Mouse (Mus musculus): Measurements from ENCODE around the gene 1700010I14Rik. TPM values are rescaled to one million over a fixed set of nuclear protein-coding genes. Genes with fewer than 3 reads are reported as not detected.

1700010I14Rik gene
- 0.83 and 0.87 TPM in 2 replicates for polyA plus RNA-seq (2015; fragmentation: Nextera tagmentation; extraction: Ambion mirVana)

DNA sequence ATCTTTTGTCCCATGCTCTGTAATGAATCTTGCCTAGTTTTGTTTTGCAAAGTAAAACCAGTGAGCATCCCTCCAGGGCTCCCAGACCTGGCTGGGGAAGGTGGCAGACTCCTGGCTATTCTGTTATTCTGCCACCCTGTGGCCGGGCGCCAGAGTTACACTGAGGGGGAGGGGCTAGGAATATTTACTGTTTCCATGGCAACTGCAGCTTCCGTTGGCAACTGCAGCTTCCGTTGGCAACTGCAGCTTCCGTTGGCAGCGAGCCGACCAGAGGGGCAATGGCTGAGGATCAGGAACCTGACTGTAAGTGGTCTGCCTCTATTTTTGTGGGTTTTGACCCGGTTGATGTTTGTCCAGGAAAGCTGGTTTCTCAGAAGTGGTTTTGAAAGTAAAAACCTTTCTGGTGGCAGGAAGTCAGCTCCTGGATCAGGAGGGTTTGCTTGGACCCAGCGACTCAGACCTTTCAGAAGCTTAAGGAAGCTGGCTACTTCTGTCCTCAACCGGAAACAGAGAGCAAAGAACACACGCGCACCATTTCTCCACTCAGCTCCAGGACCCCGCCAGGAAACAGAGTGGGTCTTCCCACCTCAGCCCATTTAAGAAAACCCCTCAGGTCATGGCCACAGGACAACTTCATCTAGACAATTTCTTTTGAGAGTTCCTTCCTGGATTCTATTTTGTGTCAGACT is at the start of gene 1700010I14Rik:
TSS of gene 1700010I14Rik (plus strand) at position 215 of the 689 bp plus-strand sequence.
- H3K36me3 ChIP-seq (ENCODE audit: control insufficient read depth, insufficient read depth): no peaks in the 10 kb centered on the region
- ATAC-seq (replicated peaks; ENCODE audit: extremely low read depth, insufficient read depth, low FRiP score): no peak
- peak within 1 kb of the TSS; percentile 5; the same call in 1 of the 2 replicates for H3K27ac ChIP-seq (ENCODE audit: low read length)
- no peaks in the 10 kb centered on the region for H3K27me3 ChIP-seq (ENCODE audit: control insufficient read depth, insufficient read depth, low read length)
- H3K9ac ChIP-seq (ENCODE audit: low read length): no peak within 1 kb of the TSS
- 5% methylated on average over 13 of the region's 13 CpGs for WGBS
- peak within 1 kb of the TSS; percentile 55 for H3K4me2 ChIP-seq (ENCODE audit: low read depth, low read length)
- no peaks in the 10 kb centered on the region for H3K9me3 ChIP-seq (replicated peaks; ENCODE audit: control insufficient read depth, low read length)
- peak within 1 kb of the TSS; percentile 43 for H3K4me3 ChIP-seq (ENCODE audit: low read length)
- H3K4me1 ChIP-seq (ENCODE audit: control insufficient read depth, insufficient read depth, low read length): peaks cover 3% of the 10 kb centered on the region; the same call in 1 of the 2 replicates

DNA sequence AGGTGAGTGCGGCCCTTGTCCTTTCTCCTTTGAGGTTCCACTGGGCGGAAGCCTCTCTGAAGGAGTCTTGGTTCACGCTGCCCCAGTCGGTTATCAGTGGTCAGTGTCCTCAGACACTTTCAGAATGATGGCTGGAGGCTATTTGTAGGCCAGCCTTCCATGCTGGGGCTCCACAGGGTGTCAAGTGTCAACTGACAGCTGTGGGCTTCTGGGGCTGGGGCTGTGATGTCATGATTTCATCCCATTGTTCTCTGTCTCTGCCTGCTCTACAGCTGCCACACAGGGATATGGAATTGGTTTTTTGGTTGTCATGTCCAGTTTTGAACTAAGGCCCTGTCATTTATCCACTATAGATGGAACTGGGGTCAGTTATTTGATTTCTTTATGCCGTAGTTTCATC is 36.5 kb upstream of the 1700010I14Rik start:
- no peaks in the 10 kb centered on the region for H3K4me1 ChIP-seq (ENCODE audit: control insufficient read depth, insufficient read depth, low read length)
- 0 out of 2 replicates have a peak, but pooled peaks cover 2% of the 10 kb centered on the region for H3K36me3 ChIP-seq (ENCODE audit: control insufficient read depth, insufficient read depth)
- no peak overlapping the region for H3K27ac ChIP-seq (ENCODE audit: low read length)
- no peaks in the 10 kb centered on the region; the same call in 1 of the 2 replicates for H3K9me3 ChIP-seq (replicated peaks; ENCODE audit: control insufficient read depth, low read length)
- no peak overlapping the region for H3K4me2 ChIP-seq (ENCODE audit: low read depth, low read length)
- no peak overlapping the region for H3K4me3 ChIP-seq (ENCODE audit: low read length)
- no peak for ATAC-seq (replicated peaks; ENCODE audit: extremely low read depth, insufficient read depth, low FRiP score)
- no peaks in the 10 kb centered on the region; the same call in 1 of the 2 replicates for H3K27me3 ChIP-seq (ENCODE audit: control insufficient read depth, insufficient read depth, low read length)
- no peak overlapping the region for H3K9ac ChIP-seq (ENCODE audit: low read length)
- 61% methylated on average over 5 of the region's 5 CpGs for WGBS

DNA sequence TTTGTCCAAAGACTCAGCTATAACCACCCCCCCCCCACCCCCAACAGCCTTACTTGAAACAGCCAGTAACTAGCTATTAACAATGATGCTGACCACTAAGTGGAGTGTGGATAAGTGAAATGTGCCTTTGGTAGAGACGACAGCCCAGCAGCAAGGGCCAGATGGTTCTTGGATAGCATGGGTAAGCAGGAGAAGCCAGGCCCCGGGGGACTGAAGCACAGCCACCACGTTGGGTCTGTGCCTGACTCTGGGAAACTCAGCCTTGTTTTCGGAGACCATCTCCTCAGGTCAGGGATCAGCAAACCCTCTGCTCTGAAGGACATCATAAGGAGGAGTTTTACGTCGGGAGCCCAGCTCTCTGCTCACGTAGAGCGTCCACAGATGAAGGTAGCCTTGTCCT is 35.2 kb upstream of the 1700010I14Rik start:
- Histone ChIP-seq H3K4me3 (ENCODE audit: low read length) (no peak overlapping the region), H3K9ac (ENCODE audit: low read length) (no peak overlapping the region), H3K4me2 (ENCODE audit: low read depth, low read length) (no peak overlapping the region), H3K27ac (ENCODE audit: low read length) (no peak overlapping the region), H3K27me3 (ENCODE audit: control insufficient read depth, insufficient read depth, low read length) (no peaks in the 10 kb centered on the region; the same call in 1 of the 2 replicates), H3K36me3 (ENCODE audit: control insufficient read depth, insufficient read depth) (0 out of 2 replicates have a peak, but pooled peaks cover 2% of the 10 kb centered on the region), H3K9me3 (replicated peaks; ENCODE audit: control insufficient read depth, low read length) (no peaks in the 10 kb centered on the region; the same call in 1 of the 2 replicates), H3K4me1 (ENCODE audit: control insufficient read depth, insufficient read depth, low read length) (no peaks in the 10 kb centered on the region)
- no peak for ATAC-seq (replicated peaks; ENCODE audit: extremely low read depth, insufficient read depth, low FRiP score)
- 80% methylated on average over 8 of the region's 8 CpGs for WGBS

DNA sequence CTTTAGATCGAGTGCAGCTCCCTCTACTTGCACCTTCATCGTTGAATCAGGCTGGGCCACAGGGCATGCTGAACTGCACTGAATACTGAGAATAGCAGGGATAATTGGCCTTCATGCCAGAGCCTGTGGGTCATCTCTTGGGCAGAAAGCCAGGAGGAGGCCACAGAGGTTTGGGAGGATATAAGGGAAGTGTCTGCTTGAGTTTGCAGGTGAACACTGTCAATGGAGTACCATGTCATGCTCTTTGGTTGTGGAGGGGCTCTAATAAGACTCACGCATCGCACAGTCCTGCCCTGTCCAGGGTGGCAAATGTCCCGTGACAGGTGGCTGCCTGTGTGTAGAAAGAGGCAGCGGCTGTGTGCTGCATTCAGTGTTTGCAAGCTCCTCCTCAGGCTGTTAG is 30.0 kb upstream of the 1700010I14Rik start:
- no peak overlapping the region for H3K4me2 ChIP-seq (ENCODE audit: low read depth, low read length)
- H3K9ac ChIP-seq (ENCODE audit: low read length): no peak overlapping the region
- no peak overlapping the region for H3K27ac ChIP-seq (ENCODE audit: low read length)
- ATAC-seq (replicated peaks; ENCODE audit: extremely low read depth, insufficient read depth, low FRiP score): no peak
- 66% methylated on average over 6 of the region's 6 CpGs for WGBS
- H3K4me3 ChIP-seq (ENCODE audit: low read length): no peak overlapping the region
- no peaks in the 10 kb centered on the region for H3K36me3 ChIP-seq (ENCODE audit: control insufficient read depth, insufficient read depth)
- H3K9me3 ChIP-seq (replicated peaks; ENCODE audit: control insufficient read depth, low read length): no peaks in the 10 kb centered on the region
- H3K4me1 ChIP-seq (ENCODE audit: control insufficient read depth, insufficient read depth, low read length): no peaks in the 10 kb centered on the region
- H3K27me3 ChIP-seq (ENCODE audit: control insufficient read depth, insufficient read depth, low read length): no peaks in the 10 kb centered on the region; the same call in 1 of the 2 replicates

DNA sequence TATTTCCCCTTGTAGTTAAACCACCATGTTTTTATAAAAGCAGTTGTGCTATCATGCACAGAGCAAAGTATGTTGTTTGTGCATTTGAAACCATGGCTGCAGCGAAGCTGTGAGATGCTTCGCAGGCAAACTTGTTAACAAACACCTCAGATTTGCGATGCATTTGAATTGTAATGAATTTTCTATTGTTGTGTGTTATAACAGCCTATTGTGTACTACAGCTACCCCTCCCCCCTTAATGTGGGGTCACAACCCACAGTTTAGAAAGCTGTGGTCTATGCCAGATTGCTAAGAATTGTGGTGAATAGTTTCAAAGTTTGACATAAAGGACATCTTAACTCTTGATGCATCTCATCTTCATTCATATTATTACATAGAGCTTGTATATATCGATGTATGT is 27.7 kb upstream of the 1700010I14Rik start:
- no peaks in the 10 kb centered on the region for H3K27me3 ChIP-seq (ENCODE audit: control insufficient read depth, insufficient read depth, low read length)
- H3K36me3 ChIP-seq (ENCODE audit: control insufficient read depth, insufficient read depth): no peaks in the 10 kb centered on the region
- no peak for ATAC-seq (replicated peaks; ENCODE audit: extremely low read depth, insufficient read depth, low FRiP score)
- WGBS: 92% methylated on average over 4 of the region's 4 CpGs
- H3K27ac ChIP-seq (ENCODE audit: low read length): no peak overlapping the region
- no peak overlapping the region for H3K4me3 ChIP-seq (ENCODE audit: low read length)
- no peaks in the 10 kb centered on the region for H3K9me3 ChIP-seq (replicated peaks; ENCODE audit: control insufficient read depth, low read length)
- H3K4me1 ChIP-seq (ENCODE audit: control insufficient read depth, insufficient read depth, low read length): no peaks in the 10 kb centered on the region
- no peak overlapping the region for H3K9ac ChIP-seq (ENCODE audit: low read length)
- no peak overlapping the region for H3K4me2 ChIP-seq (ENCODE audit: low read depth, low read length)

DNA sequence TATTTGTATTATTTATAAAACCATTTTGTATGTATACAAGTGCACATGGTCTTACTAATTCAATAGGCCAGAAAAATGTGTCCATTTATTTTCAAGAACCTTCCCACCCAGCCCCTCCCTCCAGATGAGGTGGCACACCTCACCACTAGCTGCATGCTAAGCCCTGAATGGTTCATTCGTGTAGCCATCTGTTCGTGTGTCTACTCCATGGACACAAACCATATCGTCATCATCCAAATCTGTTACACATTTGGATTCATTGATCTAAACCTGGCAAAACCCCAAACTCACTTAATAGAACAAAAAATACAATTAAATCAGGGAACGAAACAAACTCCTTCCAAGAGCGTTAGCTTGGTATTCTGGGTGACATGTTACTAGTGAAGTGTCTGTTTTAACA is 27.0 kb upstream of the 1700010I14Rik start:
- H3K27ac ChIP-seq (ENCODE audit: low read length): no peak overlapping the region
- H3K9me3 ChIP-seq (replicated peaks; ENCODE audit: control insufficient read depth, low read length): no peaks in the 10 kb centered on the region
- no peaks in the 10 kb centered on the region for H3K36me3 ChIP-seq (ENCODE audit: control insufficient read depth, insufficient read depth)
- H3K9ac ChIP-seq (ENCODE audit: low read length): no peak overlapping the region
- no peak for ATAC-seq (replicated peaks; ENCODE audit: extremely low read depth, insufficient read depth, low FRiP score)
- WGBS: 83% methylated on average over 5 of the region's 5 CpGs
- H3K27me3 ChIP-seq (ENCODE audit: control insufficient read depth, insufficient read depth, low read length): no peaks in the 10 kb centered on the region
- no peak overlapping the region for H3K4me3 ChIP-seq (ENCODE audit: low read length)
- H3K4me1 ChIP-seq (ENCODE audit: control insufficient read depth, insufficient read depth, low read length): no peaks in the 10 kb centered on the region
- H3K4me2 ChIP-seq (ENCODE audit: low read depth, low read length): no peak overlapping the region

DNA sequence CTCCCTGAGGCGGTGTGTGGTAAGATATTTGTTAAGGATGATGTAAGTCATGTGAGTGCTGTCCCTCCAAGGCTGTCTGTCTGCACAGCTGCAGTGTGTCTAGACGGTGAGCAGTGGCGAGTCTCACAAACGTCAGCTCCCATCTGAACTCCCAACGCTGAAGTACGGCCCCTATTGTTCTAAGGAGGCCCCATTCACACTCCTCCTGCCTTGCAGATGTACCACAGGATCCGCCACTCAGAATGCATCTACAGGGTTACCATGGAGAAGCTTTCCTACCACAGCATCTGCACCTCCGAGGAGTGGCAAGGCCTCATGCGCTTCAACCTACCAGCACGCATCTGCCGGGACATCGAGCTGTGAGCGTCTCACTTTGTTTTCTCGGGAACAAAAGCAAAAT is 26.5 kb upstream of the 1700010I14Rik start:
- Histone ChIP-seq H3K4me2 (ENCODE audit: low read depth, low read length) (no peak overlapping the region), H3K27ac (ENCODE audit: low read length) (no peak overlapping the region), H3K9me3 (replicated peaks; ENCODE audit: control insufficient read depth, low read length) (no peaks in the 10 kb centered on the region), H3K27me3 (ENCODE audit: control insufficient read depth, insufficient read depth, low read length) (no peaks in the 10 kb centered on the region), H3K36me3 (ENCODE audit: control insufficient read depth, insufficient read depth) (no peaks in the 10 kb centered on the region), H3K4me3 (ENCODE audit: low read length) (no peak overlapping the region), H3K4me1 (ENCODE audit: control insufficient read depth, insufficient read depth, low read length) (no peaks in the 10 kb centered on the region), H3K9ac (ENCODE audit: low read length) (no peak overlapping the region)
- no peak for ATAC-seq (replicated peaks; ENCODE audit: extremely low read depth, insufficient read depth, low FRiP score)
- 71% methylated on average over 14 of the region's 14 CpGs for WGBS

DNA sequence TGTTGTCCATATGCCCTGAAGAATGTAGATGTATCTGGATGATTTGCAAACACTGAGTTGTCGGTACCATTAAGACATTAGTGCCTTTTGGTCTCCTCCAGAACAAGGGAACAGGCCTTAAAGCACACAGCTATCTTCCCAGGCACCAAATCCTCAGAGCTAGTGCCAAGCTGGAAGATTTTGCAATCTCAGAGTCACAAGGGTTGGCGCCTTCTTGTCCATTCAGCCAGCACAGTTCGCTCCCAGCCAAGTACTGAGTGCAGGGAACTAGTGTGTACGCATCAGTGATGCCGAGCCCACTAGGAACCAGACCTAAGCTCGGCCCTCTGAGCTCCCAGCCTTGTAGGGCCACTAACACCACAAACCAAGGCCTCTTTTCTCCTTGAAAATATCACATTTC is 23.0 kb upstream of the 1700010I14Rik start:
- H3K9ac ChIP-seq (ENCODE audit: low read length): no peak overlapping the region
- no peaks in the 10 kb centered on the region for H3K9me3 ChIP-seq (replicated peaks; ENCODE audit: control insufficient read depth, low read length)
- H3K4me2 ChIP-seq (ENCODE audit: low read depth, low read length): no peak overlapping the region
- H3K4me3 ChIP-seq (ENCODE audit: low read length): no peak overlapping the region
- ATAC-seq (replicated peaks; ENCODE audit: extremely low read depth, insufficient read depth, low FRiP score): no peak
- WGBS: 85% methylated on average over 6 of the region's 6 CpGs
- H3K4me1 ChIP-seq (ENCODE audit: control insufficient read depth, insufficient read depth, low read length): no peaks in the 10 kb centered on the region
- no peaks in the 10 kb centered on the region for H3K27me3 ChIP-seq (ENCODE audit: control insufficient read depth, insufficient read depth, low read length)
- no peaks in the 10 kb centered on the region for H3K36me3 ChIP-seq (ENCODE audit: control insufficient read depth, insufficient read depth)
- no peak overlapping the region for H3K27ac ChIP-seq (ENCODE audit: low read length)

DNA sequence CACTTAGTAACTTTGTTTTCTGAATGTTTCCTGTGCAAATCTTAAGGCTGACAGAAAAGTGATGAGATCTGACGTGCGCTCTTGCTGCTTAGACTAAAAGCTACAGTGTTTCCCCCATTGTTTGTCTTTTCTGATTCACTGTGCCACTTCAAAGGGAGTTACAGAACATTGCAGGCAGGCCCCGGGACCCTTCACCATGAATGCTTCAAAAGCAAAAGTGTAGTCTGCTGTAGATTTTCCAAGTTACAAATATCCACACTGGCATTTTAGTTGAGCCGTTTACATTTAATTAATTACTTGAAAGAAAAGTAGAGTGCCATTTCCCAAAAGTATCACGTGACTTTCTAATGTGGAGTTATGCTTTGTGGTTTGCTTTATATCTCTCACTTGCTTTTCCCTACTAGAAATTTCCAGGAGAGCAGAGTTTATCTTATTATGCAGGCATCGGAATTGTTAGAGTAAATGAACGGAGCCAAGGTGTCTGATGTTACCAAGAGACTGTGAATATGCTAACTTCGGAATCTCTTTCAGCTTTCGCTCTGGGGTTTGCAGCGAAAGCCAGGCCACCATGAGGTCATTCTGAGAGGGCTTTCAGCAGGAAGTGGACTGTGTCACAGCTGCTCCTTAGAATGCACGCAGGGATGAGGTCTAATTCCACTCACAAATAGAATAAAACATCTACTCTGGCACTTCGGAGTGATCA is 15.8 kb upstream of the 1700010I14Rik start:
- no peak overlapping the region for H3K27ac ChIP-seq (ENCODE audit: low read length)
- no peaks in the 10 kb centered on the region for H3K36me3 ChIP-seq (ENCODE audit: control insufficient read depth, insufficient read depth)
- H3K4me1 ChIP-seq (ENCODE audit: control insufficient read depth, insufficient read depth, low read length): no peaks in the 10 kb centered on the region
- H3K4me3 ChIP-seq (ENCODE audit: low read length): no peak overlapping the region
- H3K9ac ChIP-seq (ENCODE audit: low read length): no peak overlapping the region
- ATAC-seq (replicated peaks; ENCODE audit: extremely low read depth, insufficient read depth, low FRiP score): no peak
- no peaks in the 10 kb centered on the region for H3K9me3 ChIP-seq (replicated peaks; ENCODE audit: control insufficient read depth, low read length)
- H3K4me2 ChIP-seq (ENCODE audit: low read depth, low read length): no peak overlapping the region
- H3K27me3 ChIP-seq (ENCODE audit: control insufficient read depth, insufficient read depth, low read length): no peaks in the 10 kb centered on the region
- 41% methylated on average over 12 of the region's 12 CpGs for WGBS
